Mouse (Mus musculus) ES-E14 (cell line): ENCODE measurements around the gene Ifitm6.

ENCODE experiments used
- CHD2 ChIP-seq: IDR thresholded peaks from 2 replicates; pipeline ENCODE4 v1.6.1; 2014; ENCODE audit warnings: mild to moderate bottlenecking, low read depth, low read length, inconsistent platforms
- HCFC1 ChIP-seq: IDR thresholded peaks from 2 replicates; pipeline ENCODE4 v1.6.1; 2012; ENCODE audit warnings: low read length, inconsistent platforms, borderline replicate concordance; ENCODE audit not compliant: insufficient read depth
- ZNF384 ChIP-seq: IDR thresholded peaks from 2 replicates; pipeline ENCODE4 v1.6.1; 2012; ENCODE audit warnings: low read depth, low read length, inconsistent platforms

DNA sequence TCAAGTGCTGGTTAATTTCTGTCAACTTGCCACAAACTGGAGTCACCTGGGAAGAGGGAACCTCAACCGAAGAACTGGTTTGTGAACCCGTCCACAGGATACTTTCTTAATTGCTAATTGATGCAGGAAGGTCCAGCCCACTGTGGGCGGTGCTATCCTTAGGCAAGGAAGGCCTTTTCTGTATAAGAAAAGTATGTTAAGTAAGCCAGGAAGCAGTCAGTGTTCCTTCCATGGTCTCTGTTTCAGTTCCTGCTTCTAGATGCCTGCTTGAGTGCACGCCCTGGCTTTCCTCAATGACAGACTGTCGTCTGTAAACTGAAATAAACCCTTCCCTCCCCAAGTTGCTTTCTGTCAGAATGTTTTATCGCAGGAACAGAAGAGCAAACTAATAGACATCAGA is 39.3 kb upstream of the Ifitm6 start:
- TF ChIP-seq ZNF384: no peak
- no peak for TF ChIP-seq CHD2
- TF ChIP-seq HCFC1: no peak
